Mouse (Mus musculus) 3134 (cell line): ENCODE results near the gene Ptprd.

ENCODE experiments used
- DNase-seq: peaks from one replicate; pipeline ENCODE4 v3.0.0-alpha.2; 2011; ENCODE audit warnings: low spot score; ENCODE audit not compliant: insufficient read length; ENCODE audit errors: extremely low read depth

Ptprd gene

DNA sequence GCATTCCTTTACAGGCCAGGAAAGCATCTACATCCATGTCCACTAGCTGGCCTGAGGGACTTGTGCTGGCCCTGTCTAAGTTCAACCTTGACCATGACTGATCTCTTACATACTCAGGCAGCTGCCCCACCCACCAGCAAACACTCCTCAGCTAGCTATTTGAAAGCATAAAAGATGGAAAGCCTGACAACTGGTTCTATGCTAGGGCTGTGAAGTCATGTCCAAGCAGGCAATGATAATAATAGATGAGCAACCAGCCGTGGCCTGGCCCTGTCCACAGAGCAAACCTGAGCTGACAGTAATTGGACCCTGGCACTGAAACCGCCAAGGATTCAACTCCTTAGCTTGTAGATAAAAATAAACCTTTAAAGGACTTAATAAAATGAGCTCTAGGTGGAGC lies 1952.1 kb downstream of the Ptprd start:
- no peak for DNase-seq

- DNase-seq = no peak
Observed at GRCm38 (mm10) chr4:76244371-76244770, 1967.4 kb downstream of the Ptprd start.

GRCm38 (mm10) chr4:76241542-76241941 lies 1970.2 kb downstream of the Ptprd start:
- no peak for DNase-seq

GRCm38 (mm10) chr4:76241140-76241539 lies 1970.6 kb downstream of the Ptprd start:
- no peak for DNase-seq

- no peak for DNase-seq
Observed at GRCm38 (mm10) chr4:76239063-76239462, 1972.7 kb downstream of the Ptprd start.

DNA sequence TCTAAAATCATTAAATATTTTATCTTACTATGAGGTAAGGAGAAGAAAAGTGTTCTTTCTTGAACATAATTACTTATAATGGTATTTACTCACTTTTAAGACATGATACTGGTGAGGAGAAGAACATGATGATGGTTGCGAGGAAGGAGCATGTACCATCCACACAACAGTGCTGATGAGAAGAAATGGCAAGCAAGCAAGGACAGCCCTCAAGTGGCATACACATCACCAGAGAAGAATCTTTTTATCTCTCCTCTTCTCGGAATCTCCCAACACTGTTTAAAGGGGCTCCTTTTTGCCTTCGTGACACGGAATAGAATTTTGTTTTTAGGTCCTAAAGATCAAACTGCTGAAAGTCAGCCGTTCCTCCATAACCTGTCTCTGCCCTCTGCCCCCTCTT lies 1973.2 kb downstream of the Ptprd start:
- DNase-seq = no peak

GRCm38 (mm10) chr4:76237827-76238226 lies 1973.9 kb downstream of the Ptprd start:
- no peak for DNase-seq

DNA sequence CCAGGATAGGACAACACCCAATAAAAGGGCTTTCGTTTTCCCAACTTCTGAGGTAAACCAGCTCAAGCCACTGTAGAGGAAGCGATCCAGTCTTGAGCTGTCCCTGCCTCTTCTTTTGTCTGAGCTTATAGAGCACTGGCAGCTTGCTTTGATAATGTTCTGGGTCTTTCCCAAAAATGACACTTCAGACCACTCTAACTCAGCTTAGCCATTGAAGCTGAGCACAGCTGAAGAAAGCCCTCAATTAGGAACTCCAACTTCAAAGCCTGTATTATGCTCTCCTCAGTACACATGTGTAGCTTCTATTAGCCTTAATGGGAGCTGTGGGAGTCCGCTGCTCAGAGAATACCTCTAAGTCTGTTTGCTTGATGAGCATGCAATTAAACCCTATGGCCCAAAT lies 1988.0 kb downstream of the Ptprd start:
- no peak for DNase-seq

DNA sequence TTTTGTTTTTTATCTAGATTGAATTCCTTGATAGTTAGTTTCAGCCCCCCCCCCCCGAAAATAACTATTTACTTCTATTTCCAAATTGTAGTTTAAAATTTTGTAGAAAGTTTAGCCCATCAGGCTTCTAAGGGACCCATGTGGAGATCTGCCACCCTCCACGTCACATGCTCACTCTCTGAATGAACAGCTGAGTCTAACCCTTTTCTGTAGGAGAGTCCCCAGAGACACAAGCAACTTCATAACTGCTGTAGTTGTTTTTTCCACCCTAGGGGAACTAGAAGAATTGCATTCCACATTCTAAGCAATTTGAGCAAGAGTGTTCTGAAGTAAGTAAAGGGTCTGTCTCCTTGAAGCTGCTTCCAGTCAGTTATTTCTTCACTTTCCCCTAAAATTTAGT lies 1989.2 kb downstream of the Ptprd start:
- no peak for DNase-seq

GRCm38 (mm10) chr4:76218065-76218464 lies 1993.7 kb downstream of the Ptprd start:
- no peak for DNase-seq

GRCm38 (mm10) chr4:76215141-76215540 lies 1996.6 kb downstream of the Ptprd start:
- no peak for DNase-seq

DNA sequence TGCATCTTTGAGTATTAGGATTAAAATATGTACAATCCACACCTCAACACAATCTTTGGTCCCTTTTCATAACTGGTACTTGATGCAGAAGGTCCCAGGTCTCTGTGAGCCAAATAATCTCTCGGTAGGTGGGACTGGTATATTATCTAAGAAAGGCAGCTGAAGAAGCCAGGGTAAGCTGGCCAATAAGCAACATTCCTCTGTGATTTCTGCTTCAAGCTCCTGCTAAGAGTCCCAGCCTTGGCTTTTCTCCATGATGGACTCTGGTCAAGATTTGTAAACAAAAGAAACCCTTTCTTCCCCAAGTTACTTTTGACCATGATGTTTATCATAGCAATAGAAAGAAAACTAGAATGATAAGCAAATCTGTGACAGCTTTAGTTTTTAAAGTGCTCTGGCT lies 2012.4 kb downstream of the Ptprd start:
- DNase-seq = no peak

DNA sequence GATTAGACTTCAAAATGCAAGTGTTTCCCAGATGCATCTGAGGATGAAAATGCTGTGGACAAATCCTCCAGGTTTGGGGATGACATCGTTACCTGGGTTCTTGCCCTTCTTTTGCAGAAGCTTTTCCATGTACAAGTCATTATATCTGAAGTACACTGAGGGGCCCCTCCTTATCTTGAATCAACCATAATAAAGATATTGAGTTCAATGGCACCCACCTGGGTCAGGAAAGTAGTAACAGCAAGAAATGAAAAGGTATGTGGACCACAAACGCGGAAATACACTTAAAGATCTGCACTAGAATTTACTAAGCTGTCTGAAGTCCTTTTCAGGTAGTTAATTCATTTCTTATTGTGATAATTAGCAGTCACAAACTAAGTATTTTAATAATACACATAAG lies 2017.0 kb downstream of the Ptprd start:
- DNase-seq = no peak

DNA sequence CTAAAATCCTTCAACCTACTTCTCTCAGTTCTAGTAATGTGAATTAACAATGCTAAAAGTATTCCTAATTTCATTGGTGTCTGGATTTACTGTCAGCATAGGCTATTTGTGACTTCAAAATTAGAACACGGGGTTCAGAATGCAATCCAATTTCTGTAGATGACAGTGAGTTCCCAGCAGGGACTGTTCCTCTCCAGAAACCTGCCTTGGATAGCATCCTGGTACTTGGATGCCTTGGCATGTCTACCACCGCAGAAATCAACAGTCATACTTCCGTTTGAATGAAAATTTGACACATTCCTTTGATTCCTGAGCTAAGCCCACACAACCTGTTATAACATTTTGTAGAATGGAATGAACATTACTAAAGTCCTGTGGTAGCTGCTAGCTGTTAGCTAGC lies 2018.3 kb downstream of the Ptprd start:
- no peak for DNase-seq

DNA sequence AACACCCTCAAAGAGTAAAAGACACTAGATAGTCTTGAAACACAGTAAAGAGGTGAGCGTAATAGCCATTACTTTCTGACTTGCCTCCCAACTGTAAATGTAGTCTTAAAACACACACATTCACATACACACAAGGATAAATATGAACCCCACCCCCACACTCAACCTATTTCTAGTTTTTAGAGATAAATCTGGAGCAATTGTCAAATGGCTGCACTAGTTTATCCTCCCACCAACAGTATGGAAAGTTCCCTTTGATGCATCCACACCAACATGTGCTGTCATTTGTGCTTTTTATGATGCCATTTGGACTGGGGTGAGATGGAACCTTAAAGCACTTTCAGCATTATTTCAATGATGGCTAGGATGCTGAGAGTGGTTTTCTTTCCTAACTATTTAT lies 2019.7 kb downstream of the Ptprd start:
- DNase-seq = no peak

DNA sequence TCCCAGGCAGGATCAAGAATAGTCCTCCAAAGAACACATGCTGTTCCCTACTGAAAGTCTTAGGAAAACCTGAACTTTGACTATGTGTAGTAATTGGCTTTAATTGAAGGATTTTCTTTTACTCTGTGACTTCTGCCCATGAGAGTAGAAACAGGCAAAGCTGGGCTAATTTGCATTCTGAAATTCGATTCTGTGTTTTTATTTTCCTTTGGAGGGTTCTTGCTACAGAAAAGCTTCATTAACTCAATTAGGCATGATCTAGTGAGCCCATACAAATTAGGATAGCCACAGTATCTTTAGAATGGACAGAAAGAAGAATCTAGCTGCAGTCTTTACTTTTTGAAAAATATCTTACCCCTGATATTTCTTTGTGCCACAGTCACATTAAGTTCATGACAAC lies 2021.0 kb downstream of the Ptprd start:
- DNase-seq = no peak

DNA sequence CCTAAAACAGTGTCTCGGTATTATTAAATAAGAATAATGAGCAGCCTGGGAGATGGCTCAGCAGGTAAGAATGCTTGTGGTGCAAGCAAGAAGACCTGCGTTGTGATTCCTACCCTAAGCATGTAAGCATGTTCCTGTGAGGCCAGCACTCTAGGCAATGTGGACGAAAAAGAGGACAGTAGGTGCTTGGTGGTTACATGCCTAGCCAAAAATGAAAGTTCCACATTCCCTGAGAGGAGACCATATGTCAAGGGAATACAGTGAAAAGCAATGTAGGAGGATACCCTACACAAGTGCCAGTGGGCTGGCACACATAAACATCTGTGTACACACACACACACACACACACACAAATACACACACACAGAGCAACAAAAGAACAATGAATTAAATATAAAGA lies 2028.7 kb downstream of the Ptprd start:
- DNase-seq = no peak

GRCm38 (mm10) chr4:76179497-76179896 lies 2032.3 kb downstream of the Ptprd start:
- no peak for DNase-seq

- no peak for DNase-seq
Observed at GRCm38 (mm10) chr4:76175086-76175485, 2036.7 kb downstream of the Ptprd start.

DNA sequence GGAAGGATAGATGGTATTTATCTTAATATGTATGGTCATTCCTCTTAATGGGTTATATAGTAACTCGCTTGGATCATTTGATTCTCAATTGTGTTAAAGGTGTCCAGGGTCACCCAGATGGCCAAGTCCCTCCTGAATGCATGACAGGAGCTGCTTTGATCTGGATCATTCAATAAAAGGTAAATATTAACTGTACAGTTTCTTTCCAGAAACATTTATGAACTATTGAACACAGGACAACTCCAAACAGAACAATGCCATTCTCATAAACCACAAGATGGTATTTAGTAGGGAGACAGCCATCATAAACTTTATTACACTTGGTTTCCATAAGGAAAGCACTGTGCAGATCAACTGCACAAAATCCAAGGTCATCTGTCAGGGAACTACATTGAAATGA lies 2056.0 kb downstream of the Ptprd start:
- DNase-seq = no peak

GRCm38 (mm10) chr4:76154190-76154589 lies 2057.6 kb downstream of the Ptprd start:
- DNase-seq = no peak

GRCm38 (mm10) chr4:76144925-76145324 lies 2066.8 kb downstream of the Ptprd start:
- no peak for DNase-seq

DNA sequence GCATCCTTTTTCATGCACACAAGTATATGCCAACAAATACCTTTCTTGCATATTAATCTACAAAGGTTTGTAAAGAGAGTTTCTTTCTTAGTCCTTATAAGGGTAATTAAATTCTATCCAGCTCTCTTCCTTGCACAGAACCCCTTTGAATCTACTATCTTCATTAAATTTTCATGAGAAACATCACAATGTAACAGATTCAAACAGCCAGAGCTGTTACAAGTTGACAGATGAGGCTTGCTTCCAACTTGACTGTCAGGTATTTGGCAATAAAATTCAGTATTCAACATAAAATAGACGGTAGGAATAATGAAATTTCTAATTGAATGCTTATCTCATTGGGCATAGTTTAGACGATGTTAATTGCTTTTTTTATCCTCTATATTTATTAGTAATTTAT lies 2067.4 kb downstream of the Ptprd start:
- no peak for DNase-seq

DNA sequence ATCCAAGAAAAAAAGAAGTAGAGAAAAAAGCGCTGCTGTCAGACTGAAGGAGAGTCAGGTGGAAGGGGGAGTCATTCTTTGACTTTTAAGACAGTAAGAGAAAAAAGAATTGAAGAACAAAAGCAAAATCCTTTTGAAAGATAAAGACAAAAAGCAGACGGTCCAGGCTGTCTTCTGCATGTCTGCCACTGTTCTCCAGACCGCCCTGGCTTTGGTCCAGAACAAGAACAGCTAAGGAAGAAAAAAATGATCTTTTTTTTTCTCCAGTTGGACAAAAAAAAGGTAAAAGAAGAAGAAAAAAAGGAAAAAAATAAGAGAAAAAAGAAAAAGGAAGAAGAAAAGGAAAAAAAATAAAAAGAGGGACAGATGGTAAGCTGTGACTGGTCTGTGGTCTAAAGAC lies 2073.9 kb downstream of the Ptprd start:
- no peak for DNase-seq
